Mouse (Mus musculus) heart, postnatal 10 days (tissue): ENCODE measurements around the gene Opalin. TPM values are rescaled to one million over a fixed set of nuclear protein-coding genes. Genes with fewer than 3 reads are reported as not detected.

ENCODE experiments used
- DNase-seq, 2 experiments: peaks; one replicate each; pipeline ENCODE4 v3.0.0; 2021
- intact Hi-C: fragments of 180-260 bp; cut with DNase I; formaldehyde crosslinking; loops from one replicate; pipeline ENCODE4 v1.15.1; 2025
- total RNA-seq, 2 experiments: library from RNA; stranded (reverse); gene quantifications; 2 replicates each; pipeline ENCODE4 v1.2.3; 2021

Opalin gene
- total RNA-seq, 2 experiments from 2014 or later, result not detected

- no peak for DNase-seq
- intact Hi-C loops, result no loop called here
Measured at GRCm38 (mm10) chr19:41083646-41084045, 6.7 kb upstream of the Opalin start.

- intact Hi-C loops, result no loop called here
- DNase-seq, result no peak
Measured at GRCm38 (mm10) chr19:41081589-41081988, 4.7 kb upstream of the Opalin start.

GRCm38 (mm10) chr19:41073746-41074455, 3.0 kb downstream of the Opalin start:
- DNase-seq, result no peak
- intact Hi-C loops, result no loop called here

GRCm38 (mm10) chr19:41071500-41071899, 5.4 kb downstream of the Opalin start:
- intact Hi-C loops, result no loop called here
- peak; percentile 86 to 95 for DNase-seq

GRCm38 (mm10) chr19:41054702-41055101, 22.2 kb downstream of the Opalin start:
- intact Hi-C loops, result no loop called here
- DNase-seq, result no peak

GRCm38 (mm10) chr19:41053530-41053929, 23.4 kb downstream of the Opalin start:
- intact Hi-C loops, result no loop called here
- DNase-seq, result peak in 1 of 2 experiments; percentile 36

- intact Hi-C loops, result no loop called here
- no peak for DNase-seq
Measured at GRCm38 (mm10) chr19:41052247-41052646, 24.7 kb downstream of the Opalin start.

- no peak for DNase-seq
- intact Hi-C loops, result no loop called here
Measured at GRCm38 (mm10) chr19:41051714-41052113, 25.2 kb downstream of the Opalin start.

GRCm38 (mm10) chr19:41048187-41048559, 28.7 kb downstream of the Opalin start:
- DNase-seq, result no peak
- intact Hi-C loops, result no loop called here

GRCm38 (mm10) chr19:41047437-41048186, 29.3 kb downstream of the Opalin start:
- no peak for DNase-seq
- intact Hi-C loops, result no loop called here

GRCm38 (mm10) chr19:41045091-41045770, 31.7 kb downstream of the Opalin start:
- no peak for DNase-seq

GRCm38 (mm10) chr19:41039110-41039509, 37.8 kb downstream of the Opalin start:
- intact Hi-C loops, result no loop called here
- DNase-seq, result no peak

More at GRCm38 (mm10) chr19:41045091-41045770, 31.7 kb downstream of the Opalin start:
- intact Hi-C loops, result no loop called here

GRCm38 (mm10) chr19:41035809-41036551, 40.9 kb downstream of the Opalin start:
- no peak for DNase-seq
- intact Hi-C loops, result no loop called here

- intact Hi-C loops, result no loop called here
- no peak for DNase-seq
Measured at GRCm38 (mm10) chr19:41031869-41032268, 45.0 kb downstream of the Opalin start.

GRCm38 (mm10) chr19:41031009-41031408, 45.9 kb downstream of the Opalin start:
- intact Hi-C loops, result no loop called here
- DNase-seq, result no peak

GRCm38 (mm10) chr19:41030161-41030560, 46.8 kb downstream of the Opalin start:
- no peak for DNase-seq
- intact Hi-C loops, result no loop called here

GRCm38 (mm10) chr19:41029219-41029618, 47.7 kb downstream of the Opalin start, which contains the start of gene Dntt:
Dntt (plus strand) TSS chr19:41029275.
- no peak for DNase-seq
- intact Hi-C loops, result no loop called here

- DNase-seq, result no peak
- intact Hi-C loops, result no loop called here
Measured at GRCm38 (mm10) chr19:41027601-41028000, 49.3 kb downstream of the Opalin start.

- DNase-seq, result no peak
Measured at GRCm38 (mm10) chr19:41027024-41027423, 49.9 kb downstream of the Opalin start.

GRCm38 (mm10) chr19:41026551-41026950, 50.4 kb downstream of the Opalin start:
- no peak for DNase-seq
- intact Hi-C loops, result no loop called here

More at GRCm38 (mm10) chr19:41027024-41027423, 49.9 kb downstream of the Opalin start:
- intact Hi-C loops, result no loop called here

GRCm38 (mm10) chr19:41022244-41022643, 54.7 kb downstream of the Opalin start:
- intact Hi-C loops, result no loop called here
- DNase-seq, result no peak
